Mouse (Mus musculus): ENCODE results near the gene Arl8b. TPM values are rescaled to one million over a fixed set of nuclear protein-coding genes. Genes with fewer than 3 reads are reported as not detected.

Arl8b gene
- polyA plus RNA-seq, 1 experiment: 41.2 TPM

GRCm38 (mm10) chr6:108828234-108828868 lies 45.5 kb downstream of the Arl8b start, which contains the start of gene Edem1:
Gene Edem1 (plus strand): TSS chr6:108828641.
- H3K79me2 ChIP-seq (ENCODE audit: control insufficient read depth, insufficient read depth): peaks cover 32% of the 10 kb centered on the region
- H3K4me3 ChIP-seq: peak within 1 kb of the TSS; percentile 77
- peak within 1 kb of the TSS; percentile 95 for H3K4me2 ChIP-seq (ENCODE audit: low read depth)
- H3K27me3 ChIP-seq (ENCODE audit: control insufficient read depth, insufficient read depth, insufficient read length): no peaks in the 10 kb centered on the region
- H3ac ChIP-seq (ENCODE audit: control insufficient read depth, insufficient read length): peak within 1 kb of the TSS; percentile 75
- peak; percentile 43 for TF ChIP-seq POLR2AphosphoS2 (IDR thresholded peaks at IDR 0.05; ENCODE audit: insufficient read length, low read depth)
- TF ChIP-seq POLR2A (IDR thresholded peaks at IDR 0.05; ENCODE audit: insufficient read length, low read depth): peak; percentile 63
- no peak for TF ChIP-seq REST (IDR thresholded peaks at IDR 0.05; ENCODE audit: insufficient read depth, insufficient read length)
- peak; percentile 58 for TF ChIP-seq E2F4 (IDR thresholded peaks at IDR 0.05; ENCODE audit: insufficient read depth)
- TF ChIP-seq MAX (IDR thresholded peaks at IDR 0.05; ENCODE audit: low read depth): no peak
- H3K36me3 ChIP-seq (ENCODE audit: control insufficient read depth, insufficient read depth): peaks cover under 1% of the 10 kb centered on the region

- peak overlapping the region; percentile 74 for H3K4me2 ChIP-seq (ENCODE audit: low read depth)
- H3ac ChIP-seq (ENCODE audit: control insufficient read depth, insufficient read length): peak overlapping the region; percentile 75
- peaks cover 38% of the 10 kb centered on the region for H3K79me2 ChIP-seq (ENCODE audit: control insufficient read depth, insufficient read depth)
- H3K36me3 ChIP-seq (ENCODE audit: control insufficient read depth, insufficient read depth): peaks cover 2% of the 10 kb centered on the region
- TF ChIP-seq TCF12 (IDR thresholded peaks at IDR 0.05; ENCODE audit: insufficient read depth, poor library complexity, severe bottlenecking) (no peak), CEBPB (IDR thresholded peaks at IDR 0.05; ENCODE audit: insufficient read depth, poor library complexity, severe bottlenecking) (no peak), SRF (IDR thresholded peaks at IDR 0.05; ENCODE audit: control insufficient read depth, insufficient read length, low read depth) (no peak), TCF3 (IDR thresholded peaks at IDR 0.05; ENCODE audit: insufficient read length, low read depth) (no peak), MYOG (IDR thresholded peaks at IDR 0.05; ENCODE audit: control insufficient read depth in 1 of 3, insufficient read depth in 1 of 3, insufficient read length in 2 of 3, low read depth in 2 of 3) (peak in 1 of 3 experiments; percentile 47), MYOD1 (IDR thresholded peaks at IDR 0.05; ENCODE audit: control insufficient read depth in 1 of 3, insufficient read length in 2 of 3, low read depth in 2 of 3) (peak in 1 of 3 experiments; percentile 43), USF1 (IDR thresholded peaks at IDR 0.05; ENCODE audit: low read depth) (no peak), MAX (IDR thresholded peaks at IDR 0.05; ENCODE audit: low read depth) (no peak), POLR2AphosphoS2 (IDR thresholded peaks at IDR 0.05; ENCODE audit: insufficient read length, low read depth) (no peak)
- no peaks in the 10 kb centered on the region for H3K27me3 ChIP-seq (ENCODE audit: control insufficient read depth, insufficient read depth, insufficient read length)
- H3K4me3 ChIP-seq: peak overlapping the region; percentile 77
Observed at GRCm38 (mm10) chr6:108828872-108829271, 46.0 kb downstream of the Arl8b start.

GRCm38 (mm10) chr6:108829386-108830370 lies 46.8 kb downstream of the Arl8b start:
- Histone ChIP-seq H3ac (ENCODE audit: control insufficient read depth, insufficient read length) (peak overlapping the region; percentile 75), H3K27me3 (ENCODE audit: control insufficient read depth, insufficient read depth, insufficient read length) (no peaks in the 10 kb centered on the region), H3K4me3 (peak overlapping the region; percentile 77), H3K36me3 (ENCODE audit: control insufficient read depth, insufficient read depth) (peaks cover 8% of the 10 kb centered on the region), H3K79me2 (ENCODE audit: control insufficient read depth, insufficient read depth) (peaks cover 46% of the 10 kb centered on the region), H3K4me2 (ENCODE audit: low read depth) (peak overlapping the region; percentile 74)
- TF ChIP-seq POLR2AphosphoS2 (IDR thresholded peaks at IDR 0.05; ENCODE audit: insufficient read length, low read depth): peak; percentile 53
- TF ChIP-seq TCF3 (IDR thresholded peaks at IDR 0.05; ENCODE audit: insufficient read length, low read depth): no peak
- peak; percentile 30 for TF ChIP-seq POLR2A (IDR thresholded peaks at IDR 0.05; ENCODE audit: insufficient read length, low read depth)
- no peak for TF ChIP-seq USF1 (IDR thresholded peaks at IDR 0.05; ENCODE audit: low read depth)

GRCm38 (mm10) chr6:108832170-108832569 lies 49.3 kb downstream of the Arl8b start:
- Histone ChIP-seq H3K36me3 (ENCODE audit: control insufficient read depth, insufficient read depth) (peaks cover 8% of the 10 kb centered on the region), H3K4me3 (no peak overlapping the region), H3ac (ENCODE audit: control insufficient read depth, insufficient read length) (no peak overlapping the region), H3K27me3 (ENCODE audit: control insufficient read depth, insufficient read depth, insufficient read length) (no peaks in the 10 kb centered on the region), H3K79me2 (ENCODE audit: control insufficient read depth, insufficient read depth) (peaks cover 47% of the 10 kb centered on the region), H3K4me2 (ENCODE audit: low read depth) (peak overlapping the region; percentile 30)
- TF ChIP-seq MYOD1 (IDR thresholded peaks at IDR 0.05; ENCODE audit: control insufficient read depth in 1 of 3, insufficient read length in 2 of 3, low read depth in 2 of 3) (no peak), REST (IDR thresholded peaks at IDR 0.05; ENCODE audit: insufficient read depth, insufficient read length) (no peak), TCF3 (IDR thresholded peaks at IDR 0.05; ENCODE audit: insufficient read length, low read depth) (no peak), E2F4 (IDR thresholded peaks at IDR 0.05; ENCODE audit: insufficient read depth) (no peak), POLR2A (IDR thresholded peaks at IDR 0.05; ENCODE audit: insufficient read length, low read depth) (no peak), MAX (IDR thresholded peaks at IDR 0.05; ENCODE audit: low read depth) (no peak), POLR2AphosphoS2 (IDR thresholded peaks at IDR 0.05; ENCODE audit: insufficient read length, low read depth) (no peak), TCF12 (IDR thresholded peaks at IDR 0.05; ENCODE audit: insufficient read depth, poor library complexity, severe bottlenecking) (no peak), MYOG (IDR thresholded peaks at IDR 0.05; ENCODE audit: control insufficient read depth in 1 of 3, insufficient read depth in 1 of 3, insufficient read length in 2 of 3, low read depth in 2 of 3) (no peak), CEBPB (IDR thresholded peaks at IDR 0.05; ENCODE audit: insufficient read depth, poor library complexity, severe bottlenecking) (no peak), USF1 (IDR thresholded peaks at IDR 0.05; ENCODE audit: low read depth) (no peak), SRF (IDR thresholded peaks at IDR 0.05; ENCODE audit: control insufficient read depth, insufficient read length, low read depth) (no peak)

All from myocyte (in vitro differentiated cells).